Mouse (Mus musculus) embryonic facial prominence, embryonic 13.5 days (tissue): ENCODE results near the gene Pira2. TPM values are rescaled to one million over a fixed set of nuclear protein-coding genes. Genes with fewer than 3 reads are reported as not detected.
"Not testable (repeated sequence)": the region's sequence is repeated elsewhere in the genome, so short reads cannot be mapped to it uniquely, and the experiment has no call there.

ENCODE experiments used
- ATAC-seq: fragments of 200-750 bp; cut with Nextera tagmentation; 2 replicates; pipeline ENCODE4 v1.8.0; 2017; ENCODE audit warnings: low read depth; ENCODE audit not compliant: insufficient number of reproducible peaks, insufficient read depth, low FRiP score, low TSS enrichment
- H3K27ac ChIP-seq: fragments of 300-500 bp; sonication (generic); 2 replicates; pipeline ENCODE4 v1.5.1; 2015; ENCODE audit warnings: moderate library complexity, mild to moderate bottlenecking, inconsistent platforms
- H3K27me3 ChIP-seq: fragments of 300-500 bp; sonication (generic); 2 replicates; pipeline ENCODE4 v1.6.1; 2015; ENCODE audit warnings: mild to moderate bottlenecking, inconsistent platforms
- H3K36me3 ChIP-seq: fragments of 300-500 bp; sonication (generic); 2 replicates; pipeline ENCODE4 v1.6.1; 2015; ENCODE audit warnings: mild to moderate bottlenecking, inconsistent platforms
- H3K4me1 ChIP-seq: fragments of 300-500 bp; sonication (generic); 2 replicates; pipeline ENCODE4 v1.6.1; 2015; ENCODE audit warnings: inconsistent platforms
- H3K4me2 ChIP-seq: fragments of 300-500 bp; sonication (generic); 2 replicates; pipeline ENCODE4 v1.6.1; 2015; ENCODE audit warnings: moderate library complexity, mild to moderate bottlenecking, inconsistent platforms
- H3K4me3 ChIP-seq: fragments of 300-500 bp; sonication (generic); 2 replicates; pipeline ENCODE4 v1.5.1; 2015; ENCODE audit warnings: mild to moderate bottlenecking, inconsistent platforms
- H3K9ac ChIP-seq: fragments of 300-500 bp; sonication (generic); 2 replicates; pipeline ENCODE4 v1.6.1; 2015; ENCODE audit warnings: mild to moderate bottlenecking, inconsistent platforms
- H3K9me3 ChIP-seq: fragments of 300-500 bp; sonication (generic); 2 replicates; pipeline ENCODE4 v1.6.1; 2016; ENCODE audit warnings: inconsistent platforms
- WGBS: fragments of 180-500 bp; shearing (Covaris S2); methylation state at CpG from one replicate; pipeline ENCODE4 v1.1.7; 2015; ENCODE audit warnings: mixed read lengths; 5-methylcytosine and 5-hydroxymethylcytosine counted together
- polyA plus RNA-seq: library from polyadenylated mRNA; unstranded; fragments of >200 nt; fragmentation: Nextera tagmentation; extraction: Ambion mirVana; gene quantifications from 2 replicates; pipeline ENCODE4 v1.2.1, GENCODE M21; 2015

The Pira2 gene
- polyA plus RNA-seq = 0.15 and 0.17 TPM in 2 replicates

GRCm38 (mm10) chr7:3844951-3845350, at the start of gene Pira2:
Gene Pira2, minus strand, starts transcription at chr7:3845051.
- no CpG with 5 or more reads among the region's 2 CpGs for WGBS
- not testable (repeated sequence) for H3K9ac ChIP-seq, H3K27me3 ChIP-seq, H3K4me3 ChIP-seq, ATAC-seq, H3K27ac ChIP-seq, H3K9me3 ChIP-seq, H3K4me1 ChIP-seq, H3K4me2 ChIP-seq, H3K36me3 ChIP-seq

GRCm38 (mm10) chr7:3875032-3875431, 30.2 kb upstream of the Pira2 start:
- not testable (repeated sequence) for H3K9me3 ChIP-seq, H3K4me1 ChIP-seq, ATAC-seq, H3K27ac ChIP-seq, H3K4me2 ChIP-seq, H3K36me3 ChIP-seq, H3K27me3 ChIP-seq, H3K4me3 ChIP-seq, H3K9ac ChIP-seq
- no CpG with 5 or more reads among the region's 1 CpGs for WGBS

- not testable (repeated sequence) for H3K27me3 ChIP-seq, ATAC-seq, H3K4me1 ChIP-seq, H3K9ac ChIP-seq, H3K36me3 ChIP-seq, H3K27ac ChIP-seq, H3K4me2 ChIP-seq, H3K4me3 ChIP-seq, H3K9me3 ChIP-seq
- WGBS = no CpG with 5 or more reads among the region's 1 CpGs
These were observed 7.0 kb downstream of the Pira2 start for GRCm38 (mm10) chr7:3837854-3838253.

- not testable (repeated sequence) for H3K4me2 ChIP-seq, H3K36me3 ChIP-seq, H3K4me3 ChIP-seq, H3K9me3 ChIP-seq, H3K27ac ChIP-seq, H3K9ac ChIP-seq, H3K4me1 ChIP-seq, H3K27me3 ChIP-seq, ATAC-seq
These were observed 14.2 kb downstream of the Pira2 start for GRCm38 (mm10) chr7:3830633-3831032.

- H3K4me1 ChIP-seq, H3K4me3 ChIP-seq, H3K27ac ChIP-seq, H3K4me2 ChIP-seq, ATAC-seq, H3K9ac ChIP-seq, H3K9me3 ChIP-seq, H3K27me3 ChIP-seq, H3K36me3 ChIP-seq: not testable (repeated sequence)
- WGBS = 52% methylated on average over 1 of the region's 3 CpGs
These were observed 19.3 kb downstream of the Pira2 start, which contains the start of gene Gm15448 for GRCm38 (mm10) chr7:3825599-3825998. Gene Gm15448, minus strand, starts transcription at chr7:3825687.

- not testable (repeated sequence) for H3K27me3 ChIP-seq, H3K9me3 ChIP-seq, H3K4me1 ChIP-seq, H3K9ac ChIP-seq, H3K27ac ChIP-seq, H3K4me3 ChIP-seq, H3K36me3 ChIP-seq, ATAC-seq, H3K4me2 ChIP-seq
These were observed 32.9 kb downstream of the Pira2 start for GRCm38 (mm10) chr7:3811912-3812311.

GRCm38 (mm10) chr7:3802935-3803334, 41.9 kb downstream of the Pira2 start:
- not testable (repeated sequence) for H3K27ac ChIP-seq, H3K9me3 ChIP-seq, H3K36me3 ChIP-seq, H3K4me3 ChIP-seq, H3K4me2 ChIP-seq, H3K9ac ChIP-seq, H3K4me1 ChIP-seq, H3K27me3 ChIP-seq, ATAC-seq
- 87% methylated on average over 4 of the region's 4 CpGs for WGBS

- H3K4me2 ChIP-seq, H3K36me3 ChIP-seq, H3K4me1 ChIP-seq, H3K4me3 ChIP-seq, H3K9ac ChIP-seq, H3K27me3 ChIP-seq, H3K9me3 ChIP-seq, H3K27ac ChIP-seq, ATAC-seq: not testable (repeated sequence)
- WGBS = 66% methylated on average over 3 of the region's 3 CpGs
These were observed 44.9 kb downstream of the Pira2 start for GRCm38 (mm10) chr7:3799940-3800339.

GRCm38 (mm10) chr7:3796286-3796685, 48.6 kb downstream of the Pira2 start:
- not testable (repeated sequence) for H3K36me3 ChIP-seq, H3K27ac ChIP-seq, H3K4me3 ChIP-seq, H3K27me3 ChIP-seq, H3K9ac ChIP-seq, H3K4me2 ChIP-seq, H3K9me3 ChIP-seq, ATAC-seq, H3K4me1 ChIP-seq

Other genes with a start within 250 kb of the Pira2 start
- 0.33 and 0.37 TPM in 2 replicates for gene Oscar, start 228.9 kb downstream of the Pira2 start, polyA plus RNA-seq
- 427 and 457 TPM in 2 replicates for gene Ndufa3, start 227.7 kb downstream of the Pira2 start, polyA plus RNA-seq
- 29.6 and 31.2 TPM in 2 replicates for gene Tfpt, start 215.1 kb downstream of the Pira2 start, polyA plus RNA-seq
- gene Prpf31, start 215.1 kb downstream of the Pira2 start, polyA plus RNA-seq = 114 and 122 TPM in 2 replicates
- 65.6 and 66.0 TPM in 2 replicates for gene Cnot3, start 199.8 kb downstream of the Pira2 start, polyA plus RNA-seq
- gene Leng1, start 179.2 kb downstream of the Pira2 start, polyA plus RNA-seq = 20.0 and 20.6 TPM in 2 replicates
- 6.2 and 10.3 TPM in 2 replicates for gene Tmc4, start 167.5 kb downstream of the Pira2 start, polyA plus RNA-seq
- 275 and 301 TPM in 2 replicates for gene Tsen34, start 152.2 kb downstream of the Pira2 start, polyA plus RNA-seq
- 63.7 and 65.7 TPM in 2 replicates for gene Mboat7, start 151.5 kb downstream of the Pira2 start, polyA plus RNA-seq
- gene Rps9, start 141.1 kb downstream of the Pira2 start, polyA plus RNA-seq = 1,711 and 1,735 TPM in 2 replicates
- gene Pirb, start 124.7 kb downstream of the Pira2 start, polyA plus RNA-seq = 0.17 and 0.33 TPM in 2 replicates
- not detected in 2 replicates for gene Gm15448, start 19.4 kb downstream of the Pira2 start, polyA plus RNA-seq
- gene Gm14548, start 53.1 kb upstream of the Pira2 start, polyA plus RNA-seq = not detected in 2 replicates
- gene Lilra6, start 70.5 kb upstream of the Pira2 start, polyA plus RNA-seq = not detected in 2 replicates
- 0.33 and 0.77 TPM in 2 replicates for gene Lair1, start 218.2 kb upstream of the Pira2 start, polyA plus RNA-seq